Comparison of ENCODE assay signal across 12 mouse cellular contexts in genomic region chr9:61293223-61293985, GRCm38 (mm10).
A peak's percentile ranks its signal among the peaks of the same experiment; 100 is the strongest.
DNase-seq lines count a peak whose midpoint lies in the region; ATAC-seq lines count a peak whose summit lies in the region.
"Had no signal": no experiment of that assay in that cellular context is flagged by ENCODE, and none has a peak within 500 bp of the region (broad histone marks: within the 10 kb centered on the region; RNA-seq: fewer than 3 reads in every experiment).

No protein-coding gene starts in this region.

- H3K9ac ChIP-seq in neural tube, embryonic 12.5 days = no peak overlapping the region
- H3K9ac ChIP-seq in neural tube, embryonic 15.5 days (replicated peaks) = no peak overlapping the region
- H3K9ac ChIP-seq in hindbrain, embryonic 16.5 days (ENCODE audit: low read depth, low read length) = no peak overlapping the region
- no peak overlapping the region for H3K9ac ChIP-seq in liver, embryonic 12.5 days

- H3K27me3 ChIP-seq in neural tube, embryonic 12.5 days (replicated peaks) = peaks cover 4% of the 10 kb centered on the region; the same call in 1 of the 2 replicates
- H3K27me3 ChIP-seq in neural tube, embryonic 15.5 days (replicated peaks) = 0 out of 2 replicates have a peak, but pooled peaks cover 3% of the 10 kb centered on the region
- H3K27me3 ChIP-seq in embryonic facial prominence, embryonic 10.5 days (replicated peaks; ENCODE audit: low read depth, poor library complexity, severe bottlenecking) = peaks cover 37% of the 10 kb centered on the region
- H3K27me3 ChIP-seq in hindbrain, embryonic 16.5 days (replicated peaks; ENCODE audit: control insufficient read depth, insufficient read depth, low read length) = peaks cover 2% of the 10 kb centered on the region; the same call in 1 of the 2 replicates
- H3K27me3 ChIP-seq in liver, embryonic 12.5 days (replicated peaks) = peaks cover 82% of the 10 kb centered on the region

- WGBS in neural tube, embryonic 12.5 days = 14% methylated on average over 11 of the region's 11 CpGs
- WGBS in neural tube, embryonic 15.5 days = 20% methylated on average over 11 of the region's 11 CpGs
- 22% methylated on average over 11 of the region's 11 CpGs for WGBS in embryonic facial prominence, embryonic 10.5 days
- WGBS in hindbrain, embryonic 16.5 days = 20% methylated on average over 11 of the region's 11 CpGs
- WGBS in liver, embryonic 12.5 days (ENCODE audit: insufficient replicate concordance) = 52% methylated on average over 11 of the region's 11 CpGs

- DNase-seq in embryonic facial prominence, embryonic 10.5 days (ENCODE audit: low spot score) = peak; percentile 39
- no peak for DNase-seq in urinary bladder, adult 18-20 months (ENCODE audit: low spot score in 2 of 2)
- no peak for DNase-seq in ovary, postnatal 10 days (ENCODE audit: low spot score)
- DNase-seq in urinary bladder, postnatal 25 days (ENCODE audit: low spot score) = no peak
- DNase-seq: right cerebral cortex, postnatal 4 days; thymus, adult 18-20 months had no signal

- no peaks in the 10 kb centered on the region for H3K36me3 ChIP-seq in neural tube, embryonic 12.5 days
- no peaks in the 10 kb centered on the region for H3K36me3 ChIP-seq in neural tube, embryonic 15.5 days
- H3K36me3 ChIP-seq in embryonic facial prominence, embryonic 10.5 days (replicated peaks) = no peaks in the 10 kb centered on the region
- no peaks in the 10 kb centered on the region for H3K36me3 ChIP-seq in hindbrain, embryonic 16.5 days (ENCODE audit: control insufficient read depth, insufficient read depth, low read length)
- no peaks in the 10 kb centered on the region for H3K36me3 ChIP-seq in liver, embryonic 12.5 days
- H3K36me3 ChIP-seq: G1E had no signal

- H3K27ac ChIP-seq in neural tube, embryonic 12.5 days = no peak overlapping the region
- no peak overlapping the region for H3K27ac ChIP-seq in neural tube, embryonic 15.5 days (replicated peaks)
- peak overlapping the region; percentile 41 for H3K27ac ChIP-seq in embryonic facial prominence, embryonic 10.5 days (replicated peaks)
- H3K27ac ChIP-seq in hindbrain, embryonic 16.5 days (ENCODE audit: low read depth, low read length) = no peak overlapping the region
- no peak overlapping the region for H3K27ac ChIP-seq in liver, embryonic 12.5 days

- no peaks in the 10 kb centered on the region for H3K9me3 ChIP-seq in neural tube, embryonic 12.5 days
- H3K9me3 ChIP-seq in neural tube, embryonic 15.5 days (replicated peaks) = no peaks in the 10 kb centered on the region
- no peaks in the 10 kb centered on the region for H3K9me3 ChIP-seq in embryonic facial prominence, embryonic 10.5 days
- no peaks in the 10 kb centered on the region for H3K9me3 ChIP-seq in hindbrain, embryonic 16.5 days (ENCODE audit: control insufficient read depth, low read length)
- H3K9me3 ChIP-seq in liver, embryonic 12.5 days (replicated peaks) = no peaks in the 10 kb centered on the region
- H3K9me3 ChIP-seq: G1E had no signal

- ATAC-seq in neural tube, embryonic 12.5 days (ENCODE audit: low FRiP score, low read depth) = no peak
- ATAC-seq in neural tube, embryonic 15.5 days (ENCODE audit: low FRiP score) = no peak
- ATAC-seq in hindbrain, embryonic 16.5 days = peak; percentile 73
- no peak for ATAC-seq in liver, embryonic 12.5 days

- H3K4me1 ChIP-seq in neural tube, embryonic 12.5 days = peaks cover 9% of the 10 kb centered on the region
- H3K4me1 ChIP-seq in neural tube, embryonic 15.5 days = peaks cover 11% of the 10 kb centered on the region
- peaks cover 48% of the 10 kb centered on the region for H3K4me1 ChIP-seq in embryonic facial prominence, embryonic 10.5 days
- peaks cover 9% of the 10 kb centered on the region for H3K4me1 ChIP-seq in hindbrain, embryonic 16.5 days (ENCODE audit: control insufficient read depth, insufficient read depth, low read depth, low read length)
- peaks cover 3% of the 10 kb centered on the region; the same call in 1 of the 2 replicates for H3K4me1 ChIP-seq in liver, embryonic 12.5 days

- no peak overlapping the region for H3K4me3 ChIP-seq in neural tube, embryonic 12.5 days
- H3K4me3 ChIP-seq in neural tube, embryonic 15.5 days (replicated peaks) = no peak overlapping the region
- H3K4me3 ChIP-seq in embryonic facial prominence, embryonic 10.5 days = no peak overlapping the region
- no peak overlapping the region for H3K4me3 ChIP-seq in hindbrain, embryonic 16.5 days (ENCODE audit: low read length)
- no peak overlapping the region for H3K4me3 ChIP-seq in liver, embryonic 12.5 days

- H3K4me2 ChIP-seq in neural tube, embryonic 12.5 days (replicated peaks) = peak overlapping the region; percentile 16; the same call in 1 of the 2 replicates
- no peak overlapping the region for H3K4me2 ChIP-seq in neural tube, embryonic 15.5 days
- no peak overlapping the region for H3K4me2 ChIP-seq in hindbrain, embryonic 16.5 days (ENCODE audit: low read length)
- no peak overlapping the region for H3K4me2 ChIP-seq in liver, embryonic 12.5 days
- H3K4me2 ChIP-seq: liver, embryonic 11.5 days had no signal
